Mouse (Mus musculus) ES-Bruce4 (cell line): ENCODE results near the gene Bcl9l.

Experiments
- EP300 ChIP-seq: IDR thresholded peaks from 2 replicates; pipeline ENCODE4 v1.6.1; 2011; ENCODE audit warnings: low read depth, low read length; ENCODE audit not compliant: insufficient read depth
- POLR2A ChIP-seq: IDR thresholded peaks from one replicate; pipeline ENCODE4 v1.8.1; 2011; ENCODE audit warnings: low read length; ENCODE audit not compliant: insufficient read depth

GRCm38 (mm10) chr9:44483510-44484044 lies 952 bp downstream of the Bcl9l start:
- TF ChIP-seq EP300 = no peak
- no peak for TF ChIP-seq POLR2A
